10 mouse cellular contexts compared by ENCODE assay signal in genomic region chr1:167928060-167928467, GRCm38 (mm10).
DNase-seq lines count a peak whose midpoint lies in the region; ATAC-seq and TF ChIP-seq lines count a peak whose summit lies in the region.
"Had no signal": no experiment of that assay in that cellular context is flagged by ENCODE, and none has a peak within 500 bp of the region (broad histone marks: within the 10 kb centered on the region; RNA-seq: fewer than 3 reads in every experiment).

No protein-coding gene starts in this region.

- DNase-seq in heart, postnatal 4 days = peak; percentile 10
- no peak for DNase-seq in heart, postnatal 36 days
- no peak for DNase-seq in adrenal gland, adult 8-10 months
- no peak for DNase-seq in cerebellum, adult 11 months
- DNase-seq in layer of hippocampus, postnatal 25 days (ENCODE audit: extremely low spot score in 1 of 2, low spot score in 1 of 2) = no peak

- 7% methylated on average over 4 of the region's 4 CpGs for WGBS in limb, embryonic 12.5 days

- TF ChIP-seq POLR2A in embryonic fibroblast, embryonic 13.5 days (IDR thresholded peaks at IDR 0.05; ENCODE audit: low read depth, low read length) = no peak

- H3K27ac ChIP-seq in embryonic fibroblast, embryonic 13.5 days (ENCODE audit: insufficient read depth, low read length) = no peak overlapping the region
- no peak overlapping the region for H3K27ac ChIP-seq in limb, embryonic 12.5 days

- H3ac ChIP-seq in C2C12 (ENCODE audit: control insufficient read depth, insufficient read length, low read depth) = no peak overlapping the region

- H3K4me2 ChIP-seq in limb, embryonic 12.5 days = no peak overlapping the region
- H3K4me2 ChIP-seq: liver, embryonic 11.5 days had no signal

- no peaks in the 10 kb centered on the region for H3K79me3 ChIP-seq in C2C12 (ENCODE audit: low read depth)

- intact Hi-C loops in heart, postnatal 36 days (cut with DNase I) = no loop called here

- no peaks in the 10 kb centered on the region for H3K9me3 ChIP-seq in limb, embryonic 12.5 days

- no peaks in the 10 kb centered on the region for H3K4me1 ChIP-seq in embryonic fibroblast, embryonic 13.5 days (ENCODE audit: control insufficient read depth, insufficient read depth, low read length)
- H3K4me1 ChIP-seq in limb, embryonic 12.5 days (replicated peaks) = peaks cover 11% of the 10 kb centered on the region; the same call in 1 of the 2 replicates

- peaks cover 34% of the 10 kb centered on the region for H3K27me3 ChIP-seq in C2C12 (ENCODE audit: control insufficient read depth, insufficient read depth, insufficient read length)
- H3K27me3 ChIP-seq in limb, embryonic 12.5 days = peaks cover 28% of the 10 kb centered on the region
- H3K27me3 ChIP-seq: CH12.LX had no signal

- peak; percentile 4 for TF ChIP-seq CTCF in C2C12 (IDR thresholded peaks at IDR 0.05; ENCODE audit: control insufficient read depth, insufficient read depth, insufficient read length)
- TF ChIP-seq CTCF in embryonic fibroblast, embryonic 13.5 days (IDR thresholded peaks at IDR 0.05; ENCODE audit: borderline replicate concordance, insufficient read depth, low read length) = peak; percentile 45; the same call in 1 of the 2 replicates

- H3K9ac ChIP-seq in limb, embryonic 12.5 days (replicated peaks) = no peak overlapping the region

- peak; percentile 41 for ATAC-seq in limb, embryonic 12.5 days (ENCODE audit: insufficient number of reproducible peaks, insufficient read depth, low FRiP score, low TSS enrichment, low read depth)

- H3K79me2 ChIP-seq in C2C12 (ENCODE audit: control insufficient read depth, insufficient read depth) = no peaks in the 10 kb centered on the region

- H3K4me3 ChIP-seq in C2C12 (ENCODE audit: insufficient read depth, poor library complexity, severe bottlenecking) = no peak overlapping the region
- H3K4me3 ChIP-seq in embryonic fibroblast, embryonic 13.5 days (ENCODE audit: insufficient read depth, low read length) = no peak overlapping the region
- no peak overlapping the region for H3K4me3 ChIP-seq in limb, embryonic 12.5 days (replicated peaks)

- no peaks in the 10 kb centered on the region for H3K36me3 ChIP-seq in C2C12 (ENCODE audit: control insufficient read depth, insufficient read depth)
- no peaks in the 10 kb centered on the region for H3K36me3 ChIP-seq in limb, embryonic 12.5 days

TF ChIP-seq in C2C12, 6 proteins besides CTCF, POLR2A, EP300 and RAD21:
- TF ChIP-seq FOSL1 (IDR thresholded peaks at IDR 0.05; ENCODE audit: insufficient read depth, low read length, poor library complexity, severe bottlenecking) = no peak
- no peak for TF ChIP-seq CEBPB (IDR thresholded peaks at IDR 0.05; ENCODE audit: low read depth)
- TF ChIP-seq USF1 (IDR thresholded peaks at IDR 0.05; ENCODE audit: low read depth) = no peak
- no peak for TF ChIP-seq MAX (IDR thresholded peaks at IDR 0.05)
- TF ChIP-seq MYOG (IDR thresholded peaks at IDR 0.05; ENCODE audit: control insufficient read depth, extremely low read depth, insufficient read length) = no peak
